Mouse (Mus musculus) brain, embryonic 14.5 days (tissue): ENCODE results near the gene Olfr427. TPM values are rescaled to one million over a fixed set of nuclear protein-coding genes. Genes with fewer than 3 reads are reported as not detected.

Experiments used
- DNase-seq: peaks from one replicate; pipeline ENCODE4 v3.0.0-alpha.2; 2011; ENCODE audit warnings: low read depth
- CTCF ChIP-seq: fragments of 200-500 bp; IDR thresholded peaks from 2 replicates; pipeline ENCODE4 v1.5.1; 2012; ENCODE audit warnings: inconsistent platforms, mild to moderate bottlenecking, moderate library complexity, borderline replicate concordance; ENCODE audit not compliant: insufficient read depth, insufficient read length; ENCODE audit errors: extremely low read depth
- POLR2A ChIP-seq: fragments of 200-500 bp; IDR thresholded peaks from 2 replicates; pipeline ENCODE4 v1.6.1; 2012; ENCODE audit warnings: mild to moderate bottlenecking, inconsistent platforms, borderline replicate concordance; ENCODE audit not compliant: poor library complexity, insufficient read depth, insufficient read length, severe bottlenecking; ENCODE audit errors: extremely low read depth
- polyA plus RNA-seq: library from polyadenylated mRNA; depleted of rRNA; stranded (reverse); fragments of >200 nt; gene quantifications from 2 replicates; pipeline ENCODE4 v1.2.3, GENCODE M21; 2012; rRNA removed

The Olfr427 gene
- polyA plus RNA-seq, 1 experiment = not detected

- peak; percentile 34 for DNase-seq
- no peak for TF ChIP-seq POLR2A
- no peak for TF ChIP-seq CTCF
Measured at GRCm38 (mm10) chr1:174131999-174132398, 35.3 kb downstream of the Olfr427 start.

GRCm38 (mm10) chr1:174141384-174141783, 44.7 kb downstream of the Olfr427 start:
- DNase-seq = no peak
- TF ChIP-seq CTCF (no peak), POLR2A (no peak)

GRCm38 (mm10) chr1:174146696-174147095, 50.0 kb downstream of the Olfr427 start:
- TF ChIP-seq POLR2A = no peak
- no peak for TF ChIP-seq CTCF
- no peak for DNase-seq

DNA sequence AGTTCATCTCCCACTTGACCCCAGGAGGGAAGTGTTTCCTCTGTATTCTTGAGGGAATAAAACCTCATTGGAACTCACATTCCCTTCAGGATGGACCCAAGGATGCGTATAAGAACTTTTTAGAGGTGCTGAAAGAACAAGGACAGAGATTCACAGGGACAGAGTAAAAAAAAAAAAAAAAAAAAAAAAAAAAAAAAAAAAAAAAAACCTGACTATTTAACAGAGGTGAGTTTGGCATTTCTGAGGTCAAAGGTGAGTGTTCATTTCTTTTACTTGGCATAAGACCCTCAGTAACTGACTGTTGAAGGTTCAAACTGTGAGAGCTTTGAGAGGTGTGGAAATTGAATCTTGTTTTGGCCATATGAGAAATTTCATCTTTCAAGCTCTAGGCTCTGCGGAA, 52.6 kb downstream of the Olfr427 start:
- TF ChIP-seq CTCF = no peak
- no peak for TF ChIP-seq POLR2A
- DNase-seq = no peak

Other genes starting within 250 kb of the Olfr427 start
- gene Ifi211, start 183.8 kb upstream of the Olfr427 start, polyA plus RNA-seq = 0.11 and 0.23 TPM in 2 replicates
- gene Mndal, start 154.4 kb upstream of the Olfr427 start, polyA plus RNA-seq = 0.71 and 0.86 TPM in 2 replicates
- gene Ifi203, start 154.2 kb upstream of the Olfr427 start, polyA plus RNA-seq = 0.47 and 0.57 TPM in 2 replicates
- gene Ifi202b, start 114.1 kb upstream of the Olfr427 start, polyA plus RNA-seq = 0.05 and 0.10 TPM in 2 replicates
- gene Ifi205, start 65.1 kb upstream of the Olfr427 start, polyA plus RNA-seq = not detected in 2 replicates
- gene Olfr433, start 56.2 kb upstream of the Olfr427 start, polyA plus RNA-seq = 0.04 TPM in 1 of 2 replicates, not detected in the other
- not detected in 2 replicates for gene Olfr432, start 47.7 kb upstream of the Olfr427 start, polyA plus RNA-seq
- gene Olfr430, start 30.3 kb upstream of the Olfr427 start, polyA plus RNA-seq = not detected in 2 replicates
- not detected in 2 replicates for gene Olfr429, start 12.6 kb upstream of the Olfr427 start, polyA plus RNA-seq
- not detected in 2 replicates for gene Olfr231, start 24.3 kb downstream of the Olfr427 start, polyA plus RNA-seq
- not detected in 2 replicates for gene Olfr424, start 34.6 kb downstream of the Olfr427 start, polyA plus RNA-seq
- gene Olfr420, start 58.7 kb downstream of the Olfr427 start, polyA plus RNA-seq = not detected in 2 replicates
- gene Spta1, start 75.9 kb downstream of the Olfr427 start, polyA plus RNA-seq = 0.03 and 0.11 TPM in 2 replicates
- not detected in 2 replicates for gene Olfr419, start 155.2 kb downstream of the Olfr427 start, polyA plus RNA-seq
- gene Mptx1, start 233.6 kb downstream of the Olfr427 start, polyA plus RNA-seq = not detected in 2 replicates